Comparison of ENCODE assay signal across 9 mouse cellular contexts in genomic region chr2:136711746-136712440, GRCm38 (mm10). TPM values are rescaled to one million over a fixed set of nuclear protein-coding genes. Genes with fewer than 3 reads are reported as not detected.
DNase-seq lines count a peak whose midpoint lies in the region; ATAC-seq lines count a peak whose summit lies in the region.
"Had no signal": no experiment of that assay in that cellular context is flagged by ENCODE, and none has a peak within 500 bp of the region (broad histone marks: within the 10 kb centered on the region; RNA-seq: fewer than 3 reads in every experiment).

No protein-coding gene starts in this region.

- no peaks in the 10 kb centered on the region for H3K27me3 ChIP-seq in hindbrain, embryonic 14.5 days (ENCODE audit: control insufficient read depth, insufficient read depth, low read length)
- H3K27me3 ChIP-seq in limb, embryonic 13.5 days, result peaks cover 24% of the 10 kb centered on the region

- no peaks in the 10 kb centered on the region for H3K9me3 ChIP-seq in hindbrain, embryonic 14.5 days (ENCODE audit: control insufficient read depth, low read length)
- no peaks in the 10 kb centered on the region for H3K9me3 ChIP-seq in limb, embryonic 13.5 days

- peak overlapping the region; percentile 68 for H3K4me2 ChIP-seq in hindbrain, embryonic 14.5 days (replicated peaks)
- peak overlapping the region; percentile 68 for H3K4me2 ChIP-seq in limb, embryonic 13.5 days (replicated peaks)

- H3K27ac ChIP-seq in hindbrain, embryonic 14.5 days, result peak overlapping the region; percentile 74
- no peak overlapping the region for H3K27ac ChIP-seq in limb, embryonic 13.5 days
- H3K27ac ChIP-seq: macrophage had no signal

- H3K36me3 ChIP-seq in hindbrain, embryonic 14.5 days (replicated peaks; ENCODE audit: control insufficient read depth, insufficient read depth), result no peaks in the 10 kb centered on the region
- H3K36me3 ChIP-seq in limb, embryonic 13.5 days, result no peaks in the 10 kb centered on the region

- H3K4me3 ChIP-seq in hindbrain, embryonic 14.5 days (replicated peaks; ENCODE audit: low read length), result peak overlapping the region; percentile 55
- H3K4me3 ChIP-seq in limb, embryonic 13.5 days, result peak overlapping the region; percentile 22

- DNase-seq in ovary, postnatal 36 days (ENCODE audit: low spot score), result peak; percentile 15
- no peak for DNase-seq in ovary, postnatal 10 days (ENCODE audit: low spot score)
- DNase-seq in embryo, embryonic 10.5 days (ENCODE audit: low spot score), result peak; percentile 41
- peak; percentile 40 for DNase-seq in hindbrain, embryonic 14.5 days (ENCODE audit: low spot score)
- DNase-seq in right cerebral cortex, postnatal 36 days (ENCODE audit: low spot score in 2 of 2), result peak; percentile 82 to 89
- no peak for DNase-seq in B cell, adult 2 months
- no peak for DNase-seq in lung, adult 18-20 months

- peak overlapping the region; percentile 66 for H3K9ac ChIP-seq in hindbrain, embryonic 14.5 days
- no peak overlapping the region for H3K9ac ChIP-seq in limb, embryonic 13.5 days

- ATAC-seq in hindbrain, embryonic 14.5 days (ENCODE audit: low FRiP score), result peak; percentile 16; the same call in 1 of the 2 replicates
- no peak for ATAC-seq in limb, embryonic 13.5 days (ENCODE audit: low FRiP score, low read depth)

- 4% methylated on average over 26 of the region's 28 CpGs for WGBS in hindbrain, embryonic 14.5 days
- 5% methylated on average over 22 of the region's 28 CpGs for WGBS in limb, embryonic 13.5 days

- H3K4me1 ChIP-seq in hindbrain, embryonic 14.5 days (replicated peaks; ENCODE audit: control insufficient read depth, insufficient read depth, low read length), result peaks cover 23% of the 10 kb centered on the region; the same call in 1 of the 2 replicates
- peaks cover 25% of the 10 kb centered on the region for H3K4me1 ChIP-seq in limb, embryonic 13.5 days

RNA-seq across cellular contexts. Expression of gene Snap25, which starts 1.4 kb away (rescaled TPM):
- polyA plus RNA-seq in hindbrain, embryonic 14.5 days (2014; fragmentation: Nextera tagmentation; extraction: Ambion mirVana), result 266 and 270 TPM in 2 replicates
- polyA plus RNA-seq in limb, embryonic 13.5 days (2015; fragmentation: Nextera tagmentation; extraction: Ambion mirVana), result 0.71 and 0.94 TPM in 2 replicates
- polyA plus RNA-seq: macrophage had no signal

Comparison
In these comparisons a context has a peak if more than half of its experiments do, and no peak if none do; other contexts are left out.
1. DNase-seq: peak in ovary, postnatal 36 days (single experiment), embryo, embryonic 10.5 days (single experiment), hindbrain, embryonic 14.5 days (single experiment) and right cerebral cortex, postnatal 36 days (2 of 2); none in ovary, postnatal 10 days (single experiment), B cell, adult 2 months (0 of 2) and lung, adult 18-20 months (0 of 2).
2. RNA of gene Snap25, which starts 1.4 kb away (polyA plus RNA-seq): 266 to 270 TPM in hindbrain, embryonic 14.5 days; 0.71 to 0.94 TPM in limb, embryonic 13.5 days; every median in the first group is over 100 times any median in the second.